Mouse (Mus musculus) stomach, embryonic 14.5 days (tissue): Measurements from ENCODE around the gene Ttc1. TPM values are rescaled to one million over a fixed set of nuclear protein-coding genes. Genes with fewer than 3 reads are reported as not detected.

ENCODE experiments used
- ATAC-seq: fragments of 200-750 bp; cut with Nextera tagmentation; 2 replicates; pipeline ENCODE4 v1.8.0; 2017; ENCODE audit warnings: low read depth, moderate TSS enrichment; ENCODE audit not compliant: insufficient number of reproducible peaks, insufficient read depth, low FRiP score
- H3K27ac ChIP-seq: fragments of 300-500 bp; sonication (generic); 2 replicates; pipeline ENCODE4 v1.5.1; 2014; ENCODE audit warnings: mild to moderate bottlenecking, low read length, moderate library complexity, mixed read lengths
- H3K27me3 ChIP-seq: fragments of 300-500 bp; sonication (generic); 2 replicates; pipeline ENCODE4 v1.6.1; 2014; ENCODE audit warnings: low read length, control low read depth, mixed read lengths; ENCODE audit not compliant: control insufficient read depth, insufficient read depth
- H3K36me3 ChIP-seq: fragments of 300-500 bp; sonication (generic); 2 replicates; pipeline ENCODE4 v1.6.1; 2014; ENCODE audit warnings: mild to moderate bottlenecking, control low read depth, low read length, moderate library complexity, mixed read lengths; ENCODE audit not compliant: control insufficient read depth, insufficient read depth
- H3K4me1 ChIP-seq: fragments of 300-500 bp; sonication (generic); 2 replicates; pipeline ENCODE4 v1.6.1; 2014; ENCODE audit warnings: low read length, control low read depth, mixed read lengths; ENCODE audit not compliant: control insufficient read depth, insufficient read depth
- H3K4me2 ChIP-seq: fragments of 300-500 bp; sonication (generic); replicated peaks from 2 replicates; pipeline ENCODE4 v1.6.1; 2014; ENCODE audit warnings: low read depth, low read length, control low read depth
- H3K4me3 ChIP-seq: fragments of 300-500 bp; sonication (generic); 2 replicates; pipeline ENCODE4 v1.5.1; 2014; ENCODE audit warnings: low read depth, low read length, control low read depth
- H3K9ac ChIP-seq: fragments of 300-500 bp; sonication (generic); replicated peaks from 2 replicates; pipeline ENCODE4 v1.6.1; 2014; ENCODE audit warnings: low read depth, mild to moderate bottlenecking, control low read depth, low read length, moderate library complexity, mixed read lengths
- H3K9me3 ChIP-seq: fragments of 300-500 bp; sonication (generic); 2 replicates; pipeline ENCODE4 v1.6.1; 2016; ENCODE audit warnings: low read depth, low read length, control low read depth; ENCODE audit not compliant: control insufficient read depth
- WGBS: fragments of 180-500 bp; shearing (Covaris S2); extraction: QIAGEN DNeasy Blood & Tissue Kit; methylation state at CpG from one replicate; pipeline ENCODE4 v1.1.7; 2014; 5-methylcytosine and 5-hydroxymethylcytosine counted together
- polyA plus RNA-seq: library from polyadenylated mRNA; unstranded; fragments of >200 nt; fragmentation: Nextera tagmentation; extraction: Ambion mirVana; gene quantifications from 2 replicates; pipeline ENCODE4 v1.2.1, GENCODE M21; 2014

Ttc1 gene
- polyA plus RNA-seq, result 74.1 and 74.9 TPM in 2 replicates

DNA sequence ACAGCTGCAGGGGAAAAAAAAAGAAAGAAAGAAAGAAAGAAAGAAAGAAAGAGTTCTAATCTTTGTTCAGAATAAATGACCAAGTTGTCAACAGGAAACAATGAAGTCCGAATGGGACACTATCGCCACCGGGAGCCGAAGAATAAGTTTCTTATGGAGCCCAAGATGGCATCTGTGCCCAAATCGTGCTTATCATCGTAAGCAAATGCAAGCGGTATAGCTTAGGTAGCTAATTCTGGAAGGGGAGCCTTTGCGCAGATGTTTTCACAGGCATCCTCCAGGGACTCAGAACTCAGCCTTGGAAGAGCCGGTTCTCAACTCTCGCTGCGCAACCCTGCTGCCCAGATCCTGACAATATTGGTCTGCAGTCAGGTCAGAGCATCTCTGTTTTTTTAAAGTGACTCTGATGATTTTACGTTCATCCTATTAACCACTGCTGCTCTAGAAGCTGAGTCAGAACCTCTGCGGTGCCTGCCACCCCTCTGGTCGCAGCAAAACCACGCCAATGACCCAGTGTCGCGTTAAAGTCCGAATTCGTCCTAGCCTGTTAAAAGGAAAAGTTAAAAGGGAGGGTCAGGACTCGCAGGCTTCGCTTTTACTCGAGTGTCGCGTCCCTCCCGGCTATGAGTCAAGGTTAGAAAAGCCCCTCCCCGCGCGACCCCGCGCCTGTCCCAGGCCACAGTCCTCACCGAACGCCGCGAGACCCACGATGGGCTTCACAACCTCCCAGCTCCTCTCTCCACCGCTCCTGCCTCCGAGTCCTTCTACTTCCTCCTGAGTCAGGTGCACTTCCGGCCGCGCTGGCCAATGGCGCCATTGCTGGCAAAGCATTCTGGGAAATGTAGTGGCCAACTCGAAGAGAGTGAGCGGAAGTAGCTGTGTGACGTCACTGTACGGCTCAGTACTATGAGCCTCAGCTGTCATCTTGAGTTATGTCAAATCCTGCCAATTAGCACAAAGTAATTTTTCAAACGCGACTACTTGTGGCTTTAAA, at the start of gene Ttc1:
Ttc1 (minus strand) TSS at position 776 of the 994 bp plus-strand sequence.
- Histone ChIP-seq H3K4me3 (peak within 1 kb of the TSS; percentile 81), H3K36me3 (peaks cover 25% of the 10 kb centered on the region), H3K9ac (peak within 1 kb of the TSS; percentile 71), H3K4me2 (peak within 1 kb of the TSS; percentile 93), H3K9me3 (no peaks in the 10 kb centered on the region), H3K27ac (0 out of 2 replicates have a peak within 1 kb of the TSS, but pooled peaks have one; percentile 6), H3K27me3 (no peaks in the 10 kb centered on the region), H3K4me1 (peaks cover 5% of the 10 kb centered on the region; the same call in 1 of the 2 replicates)
- ATAC-seq, result peak; percentile 99
- 3% methylated on average over 47 of the region's 47 CpGs for WGBS

DNA sequence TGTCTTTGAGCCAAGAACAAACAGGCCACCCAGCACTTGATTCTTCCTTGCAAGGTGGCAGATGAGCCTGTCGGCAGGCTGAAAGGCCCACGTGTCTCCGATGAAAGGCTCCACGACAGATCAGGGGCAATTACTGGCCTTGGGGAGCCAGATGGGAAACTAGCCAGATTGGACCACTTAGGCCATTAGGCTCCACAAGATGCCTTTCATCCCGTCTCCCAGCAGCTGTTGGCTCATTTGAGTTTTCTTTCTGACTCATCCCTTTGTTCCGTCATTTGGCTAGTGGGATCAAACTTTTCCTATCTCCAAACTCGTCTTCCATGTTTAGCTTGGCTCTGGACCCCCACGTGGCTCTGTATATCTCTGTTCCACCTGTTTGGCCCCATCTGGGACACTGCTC, 48.2 kb upstream of the Ttc1 start:
- no peaks in the 10 kb centered on the region for H3K9me3 ChIP-seq
- H3K27ac ChIP-seq, result no peak overlapping the region
- no peaks in the 10 kb centered on the region for H3K4me1 ChIP-seq
- H3K27me3 ChIP-seq, result no peaks in the 10 kb centered on the region
- WGBS, result 64% methylated on average over 8 of the region's 8 CpGs
- H3K4me2 ChIP-seq, result no peak overlapping the region
- no peak for ATAC-seq
- H3K9ac ChIP-seq, result no peak overlapping the region
- no peaks in the 10 kb centered on the region for H3K36me3 ChIP-seq
- H3K4me3 ChIP-seq, result no peak overlapping the region

DNA sequence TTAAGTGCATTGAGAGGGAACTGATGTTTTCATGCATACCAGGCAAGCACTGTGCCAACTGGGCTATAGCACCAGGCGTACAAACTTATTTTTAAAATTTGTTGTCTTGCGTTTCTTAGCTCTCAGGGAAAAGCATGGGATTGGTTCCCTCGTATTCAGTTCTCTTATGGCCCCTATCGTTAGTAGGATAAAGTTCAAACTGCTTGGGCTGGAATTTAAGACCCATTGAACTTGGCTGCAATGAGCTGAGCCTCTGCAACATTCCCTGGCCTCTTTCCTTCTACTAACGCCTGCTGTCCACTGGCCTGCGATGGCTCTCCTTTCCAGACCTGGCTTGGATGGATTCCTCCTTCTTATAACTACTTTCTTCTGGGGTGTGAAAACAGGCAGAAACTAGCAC, 42.6 kb upstream of the Ttc1 start:
- Histone ChIP-seq H3K4me1 (no peaks in the 10 kb centered on the region), H3K27me3 (no peaks in the 10 kb centered on the region), H3K9me3 (no peaks in the 10 kb centered on the region), H3K4me2 (no peak overlapping the region), H3K36me3 (no peaks in the 10 kb centered on the region), H3K27ac (no peak overlapping the region), H3K9ac (no peak overlapping the region), H3K4me3 (no peak overlapping the region)
- WGBS, result 84% methylated on average over 6 of the region's 6 CpGs
- no peak for ATAC-seq

DNA sequence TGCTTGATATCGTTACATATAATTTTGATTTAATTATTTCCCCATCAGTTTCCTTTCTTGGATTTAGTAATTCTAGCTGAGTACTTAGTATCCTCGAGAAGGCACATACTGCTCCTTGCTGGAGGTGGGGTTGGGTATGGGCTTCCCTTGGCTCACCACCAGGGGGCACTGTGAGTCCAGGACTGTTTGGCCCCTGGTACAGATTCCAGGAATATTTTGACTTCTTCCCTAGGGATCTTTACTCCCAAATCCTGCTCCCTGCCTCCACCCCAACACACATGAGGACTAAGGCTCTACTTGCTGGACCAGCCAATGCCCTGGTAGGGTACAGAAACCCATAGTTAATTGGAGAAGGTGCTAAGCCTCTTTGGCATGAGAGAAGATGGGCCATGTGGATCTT, 36.0 kb upstream of the Ttc1 start:
- no peaks in the 10 kb centered on the region for H3K9me3 ChIP-seq
- no peaks in the 10 kb centered on the region for H3K27me3 ChIP-seq
- H3K4me1 ChIP-seq, result no peaks in the 10 kb centered on the region
- no peak overlapping the region for H3K4me3 ChIP-seq
- no peak overlapping the region for H3K4me2 ChIP-seq
- no peak overlapping the region for H3K9ac ChIP-seq
- no peak for ATAC-seq
- H3K27ac ChIP-seq, result no peak overlapping the region
- H3K36me3 ChIP-seq, result no peaks in the 10 kb centered on the region
- 13% methylated on average over 2 of the region's 2 CpGs for WGBS

DNA sequence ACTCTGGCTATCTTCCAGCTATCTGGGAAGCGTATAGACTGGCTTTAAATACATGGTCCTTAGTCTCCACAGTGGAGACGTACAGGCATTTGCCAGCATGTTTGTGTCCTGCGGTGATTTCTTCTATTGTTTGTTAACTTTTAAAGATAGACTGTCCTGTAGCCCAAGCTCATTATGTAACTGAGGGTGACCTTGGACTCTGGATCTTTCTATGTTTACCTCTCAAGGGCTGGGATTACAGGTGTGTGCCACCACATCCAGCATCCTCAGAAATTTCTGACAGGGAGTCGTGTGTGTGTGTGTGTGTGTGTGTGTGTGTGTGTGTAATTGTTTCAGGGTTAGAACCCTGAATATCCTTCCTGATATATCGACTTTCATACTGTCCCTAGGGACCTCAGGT, 35.3 kb upstream of the Ttc1 start:
- no peaks in the 10 kb centered on the region for H3K9me3 ChIP-seq
- no peak overlapping the region for H3K9ac ChIP-seq
- no peaks in the 10 kb centered on the region for H3K36me3 ChIP-seq
- H3K27me3 ChIP-seq, result no peaks in the 10 kb centered on the region
- 73% methylated on average over 5 of the region's 5 CpGs for WGBS
- H3K27ac ChIP-seq, result no peak overlapping the region
- ATAC-seq, result no peak
- no peak overlapping the region for H3K4me2 ChIP-seq
- no peak overlapping the region for H3K4me3 ChIP-seq
- H3K4me1 ChIP-seq, result no peaks in the 10 kb centered on the region

DNA sequence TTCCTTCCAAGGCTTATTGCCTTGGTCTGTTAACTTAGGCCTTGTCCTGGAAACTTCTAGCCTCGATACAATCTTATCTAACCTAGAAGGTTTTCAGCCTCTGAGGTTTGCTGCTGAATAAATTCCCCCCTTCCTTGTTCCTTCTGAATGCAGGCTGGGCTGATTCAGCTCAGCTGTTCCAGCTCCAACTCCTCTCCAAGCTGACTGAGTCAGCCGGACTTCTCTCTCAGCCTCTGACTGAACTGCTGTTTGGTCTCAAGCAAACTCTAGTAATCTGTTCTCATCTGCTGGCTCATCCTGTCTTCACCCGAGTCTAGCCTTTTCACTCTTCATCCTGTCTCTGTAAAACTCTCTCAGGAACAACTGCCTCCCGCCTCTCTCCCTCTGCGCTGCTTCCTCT, 31.7 kb upstream of the Ttc1 start:
- no peak overlapping the region for H3K9ac ChIP-seq
- no peak for ATAC-seq
- no peaks in the 10 kb centered on the region for H3K36me3 ChIP-seq
- no peak overlapping the region for H3K4me3 ChIP-seq
- H3K4me2 ChIP-seq, result no peak overlapping the region
- no peaks in the 10 kb centered on the region for H3K9me3 ChIP-seq
- no peaks in the 10 kb centered on the region; the same call in 1 of the 2 replicates for H3K4me1 ChIP-seq
- no peak overlapping the region for H3K27ac ChIP-seq
- H3K27me3 ChIP-seq, result no peaks in the 10 kb centered on the region
- 61% methylated on average over 5 of the region's 5 CpGs for WGBS

DNA sequence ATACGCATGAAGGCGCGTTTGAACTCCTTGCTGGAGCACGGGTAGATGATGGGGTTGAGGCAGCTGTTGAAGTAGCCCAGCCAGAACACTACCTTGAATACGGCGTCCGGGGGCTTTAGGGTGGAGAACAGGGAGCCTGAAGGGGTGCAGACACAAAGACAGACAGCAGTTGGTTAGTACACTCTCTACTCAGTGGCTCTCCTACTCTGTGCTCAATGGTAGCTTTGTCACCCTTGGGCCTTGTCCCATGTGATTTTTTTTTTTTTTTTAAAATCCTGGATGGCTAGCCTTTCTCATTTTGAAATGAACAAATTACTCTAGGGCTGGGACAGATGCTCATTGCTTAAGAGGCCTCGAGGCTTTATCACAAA, 28.5 kb upstream of the Ttc1 start:
- Histone ChIP-seq H3K27ac (no peak overlapping the region), H3K27me3 (no peaks in the 10 kb centered on the region), H3K9me3 (no peaks in the 10 kb centered on the region), H3K36me3 (no peaks in the 10 kb centered on the region), H3K4me2 (peak overlapping the region; percentile 52), H3K4me3 (peak overlapping the region; percentile 35), H3K4me1 (no peaks in the 10 kb centered on the region; the same call in 1 of the 2 replicates), H3K9ac (no peak overlapping the region)
- ATAC-seq, result no peak
- WGBS, result 15% methylated on average over 8 of the region's 8 CpGs

DNA sequence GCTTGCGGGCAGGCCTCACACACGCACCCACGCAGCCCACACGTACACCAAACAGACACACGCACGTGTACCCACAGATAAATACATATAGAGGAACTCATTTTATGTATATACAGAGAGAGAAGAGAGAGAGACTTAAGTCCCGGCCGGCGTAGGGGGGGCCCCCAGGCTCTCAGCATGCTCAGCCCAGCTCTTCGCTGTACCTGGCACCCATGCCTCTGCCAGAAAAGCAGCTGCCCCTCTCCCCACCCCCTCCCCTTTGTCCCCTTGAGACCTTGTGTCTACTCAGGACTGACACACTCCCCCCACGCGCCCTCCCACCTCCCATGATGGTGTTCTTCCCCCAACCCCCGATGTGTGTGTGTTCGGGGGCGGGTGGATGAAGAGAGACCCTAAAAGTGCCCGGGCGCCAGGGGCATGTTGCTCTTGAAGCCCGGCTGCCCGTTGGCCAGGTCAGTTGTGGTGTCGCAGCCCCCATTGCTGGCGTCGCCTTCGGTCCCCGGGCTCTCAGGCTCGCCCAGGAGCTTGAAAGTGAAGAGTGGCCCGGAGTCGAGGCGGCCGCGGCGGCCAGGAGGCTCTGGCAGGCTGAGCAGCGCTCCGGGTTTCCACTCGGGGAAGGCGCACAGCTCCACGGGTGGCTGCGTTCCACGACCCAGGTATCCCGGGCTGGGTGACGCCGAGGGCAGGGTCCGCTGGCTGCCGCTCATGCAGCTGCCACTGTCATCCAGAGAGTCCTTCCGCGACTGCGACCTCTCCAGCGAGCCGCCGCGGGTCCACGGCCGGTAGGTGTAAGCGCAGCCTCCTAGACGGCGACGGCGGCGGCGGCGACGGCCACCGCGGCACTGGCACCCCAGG, 27.9 kb upstream of the Ttc1 start:
- H3K9me3 ChIP-seq, result no peaks in the 10 kb centered on the region
- no peak overlapping the region for H3K9ac ChIP-seq
- no peaks in the 10 kb centered on the region; the same call in 1 of the 2 replicates for H3K4me1 ChIP-seq
- peak overlapping the region; percentile 52 for H3K4me2 ChIP-seq
- 14% methylated on average over 63 of the region's 63 CpGs for WGBS
- peak overlapping the region; percentile 35 for H3K4me3 ChIP-seq
- H3K27me3 ChIP-seq, result no peaks in the 10 kb centered on the region
- H3K36me3 ChIP-seq, result no peaks in the 10 kb centered on the region
- 0 out of 2 replicates have a peak, but pooled peaks have one; percentile 33 for ATAC-seq
- H3K27ac ChIP-seq, result no peak overlapping the region
